11 mouse cellular contexts compared by ENCODE assay signal in the genomic region with DNA sequence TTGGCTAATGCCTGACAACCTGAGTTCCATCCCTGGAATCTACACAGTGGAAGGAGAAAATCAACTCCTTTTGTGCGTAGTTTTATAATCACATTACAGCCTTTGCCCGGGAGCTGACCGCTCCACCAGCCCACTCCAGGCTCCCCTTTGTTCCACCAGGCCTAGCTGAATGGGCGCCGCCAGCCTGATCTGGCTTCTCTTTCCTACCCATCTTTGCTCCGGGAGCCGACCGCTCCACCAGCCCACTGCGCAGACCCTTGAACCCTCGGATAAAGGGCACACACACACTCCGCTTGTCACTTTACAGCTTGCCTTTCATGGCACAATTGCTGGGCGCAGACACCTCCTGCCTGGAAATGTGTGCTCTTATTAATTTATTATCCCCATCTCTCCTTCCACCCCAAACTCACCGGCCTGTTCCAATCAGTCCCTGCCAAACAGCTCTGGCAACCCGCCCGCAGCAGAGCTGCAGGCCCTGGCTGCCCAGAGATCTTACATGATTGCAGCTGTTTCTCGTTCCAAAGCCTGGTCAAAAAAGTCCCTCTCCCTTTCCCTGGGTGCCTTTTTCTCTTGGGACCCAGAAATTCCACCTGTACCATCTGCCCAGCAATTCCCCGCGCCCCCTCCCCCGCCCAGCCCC. TPM values are rescaled to one million over a fixed set of nuclear protein-coding genes. Genes with fewer than 3 reads are reported as not detected.
A peak's percentile ranks its signal among the peaks of the same experiment; 100 is the strongest.
DNase-seq lines count a peak whose midpoint lies in the region; ATAC-seq lines count a peak whose summit lies in the region.
"Had no signal": no experiment of that assay in that cellular context is flagged by ENCODE, and none has a peak within 500 bp of the region (broad histone marks: within the 10 kb centered on the region; RNA-seq: fewer than 3 reads in every experiment).

No protein-coding gene starts in this region.

- H3K4me2 ChIP-seq in neural tube, embryonic 15.5 days: no peak overlapping the region
- H3K4me2 ChIP-seq: heart, embryonic 13.5 days; lung, embryonic 15.5 days had no signal

- peak; percentile 38 to 69 for DNase-seq in adrenal gland, adult (ENCODE audit: inconsistent age in 2 of 2, low spot score in 1 of 2)
- DNase-seq in adrenal gland, postnatal 4 days (ENCODE audit: low spot score in 2 of 2): no peak
- peak; percentile 73 for DNase-seq in right cerebral cortex, postnatal 4 days
- no peak for DNase-seq in right cerebral cortex, adult 18-20 months
- DNase-seq in layer of hippocampus, adult 18-20 months (ENCODE audit: low spot score in 2 of 2): peak; percentile 23 to 39
- no peak for DNase-seq in thymus, postnatal 4 days

- no peak overlapping the region for H3K4me3 ChIP-seq in neural tube, embryonic 15.5 days (replicated peaks)
- H3K4me3 ChIP-seq: heart, embryonic 13.5 days; lung, embryonic 15.5 days had no signal

- no peaks in the 10 kb centered on the region for H3K9me3 ChIP-seq in neural tube, embryonic 15.5 days (replicated peaks)
- H3K9me3 ChIP-seq: heart, embryonic 13.5 days; lung, embryonic 15.5 days had no signal

- H3K4me1 ChIP-seq in neural tube, embryonic 15.5 days: peaks cover 11% of the 10 kb centered on the region
- H3K4me1 ChIP-seq: heart, embryonic 13.5 days had no signal

- WGBS in neural tube, embryonic 15.5 days: 34% methylated on average over 19 of the region's 19 CpGs

- no peak overlapping the region for H3K9ac ChIP-seq in neural tube, embryonic 15.5 days (replicated peaks)
- H3K9ac ChIP-seq: heart, embryonic 13.5 days; lung, embryonic 15.5 days had no signal

- 0 out of 2 replicates have a peak overlapping the region, but pooled peaks have one; percentile 49 for H3K27ac ChIP-seq in neural tube, embryonic 15.5 days (replicated peaks)
- H3K27ac ChIP-seq: heart, embryonic 13.5 days; lung, embryonic 15.5 days had no signal

- no peaks in the 10 kb centered on the region for H3K27me3 ChIP-seq in neural tube, embryonic 15.5 days (replicated peaks)
- H3K27me3 ChIP-seq: heart, embryonic 13.5 days; lung, embryonic 15.5 days had no signal

- H3K36me3 ChIP-seq in neural tube, embryonic 15.5 days: no peaks in the 10 kb centered on the region
- H3K36me3 ChIP-seq: heart, embryonic 13.5 days; lung, embryonic 15.5 days had no signal

- peak; percentile 80 for ATAC-seq in neural tube, embryonic 15.5 days (ENCODE audit: low FRiP score)
- no peak for ATAC-seq in erythroid progenitor cell, adult 5-6 weeks (replicated peaks; ENCODE audit: low FRiP score, poor library complexity, severe bottlenecking)

RNA-seq across cellular contexts. Expression of a gene that starts 33.9 kb away (rescaled TPM):
- not detected for total RNA-seq in adrenal gland, postnatal 4 days (2021)
- under 1 TPM; 0.22 to 0.28 TPM for total RNA-seq in layer of hippocampus, adult 18-20 months (2021)
- 0.26 and 0.28 TPM in 2 replicates for polyA plus RNA-seq in neural tube, embryonic 15.5 days (2015; fragmentation: Nextera tagmentation; extraction: Ambion mirVana)
- not detected in 2 replicates for total RNA-seq in erythroid progenitor cell, adult 5-6 weeks (2015; ENCODE audit: low replicate concordance)
- not detected in 2 replicates for total RNA-seq in erythroid progenitor cell, adult 5-6 weeks (2017; ENCODE audit: low replicate concordance)
- polyA plus RNA-seq: heart, embryonic 13.5 days; lung, embryonic 15.5 days; stomach, embryonic 16.5 days had no signal

Comparison
In these comparisons a context has a peak if more than half of its experiments do, and no peak if none do; other contexts are left out.
1. DNase-seq: peak in adrenal gland, adult (2 of 2), right cerebral cortex, postnatal 4 days (single experiment) and layer of hippocampus, adult 18-20 months (2 of 2); none in adrenal gland, postnatal 4 days (0 of 2), right cerebral cortex, adult 18-20 months (single experiment) and thymus, postnatal 4 days (single experiment).